Mouse (Mus musculus) layer of hippocampus, adult 11-12 months (tissue): ENCODE measurements around the gene Cdh16.
"Not testable (repeated sequence)": the region's sequence is repeated elsewhere in the genome, so short reads cannot be mapped to it uniquely, and the experiment has no call there.

ENCODE experiments used
- DNase-seq: peaks from one replicate; pipeline ENCODE4 v3.0.0; 2022; ENCODE audit warnings: low spot score

Gene Cdh16

DNA sequence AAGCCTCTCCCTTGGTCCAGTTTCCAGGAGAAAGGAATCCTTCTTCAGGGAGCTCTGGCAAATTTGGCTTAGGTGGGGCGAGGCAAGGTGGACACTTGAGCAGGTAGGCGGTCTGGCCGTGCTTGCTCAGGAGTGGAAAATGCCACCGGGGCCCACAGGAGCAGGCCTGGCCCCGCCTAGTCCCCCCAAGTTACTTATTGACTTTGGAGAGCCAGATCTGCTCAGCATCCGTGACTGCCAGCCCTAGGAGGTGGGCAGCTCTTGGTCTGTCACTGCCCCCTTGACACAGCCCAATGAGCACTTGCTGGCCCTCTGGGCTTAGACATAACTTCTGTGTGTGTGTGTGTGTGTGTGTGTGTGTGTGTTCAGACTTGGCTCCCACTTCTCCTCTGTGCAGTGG, at the start of gene Cdh16:
Cdh16 (minus strand) TSS at position 236 of the 400 bp plus-strand sequence.
- DNase-seq = no peak

DNA sequence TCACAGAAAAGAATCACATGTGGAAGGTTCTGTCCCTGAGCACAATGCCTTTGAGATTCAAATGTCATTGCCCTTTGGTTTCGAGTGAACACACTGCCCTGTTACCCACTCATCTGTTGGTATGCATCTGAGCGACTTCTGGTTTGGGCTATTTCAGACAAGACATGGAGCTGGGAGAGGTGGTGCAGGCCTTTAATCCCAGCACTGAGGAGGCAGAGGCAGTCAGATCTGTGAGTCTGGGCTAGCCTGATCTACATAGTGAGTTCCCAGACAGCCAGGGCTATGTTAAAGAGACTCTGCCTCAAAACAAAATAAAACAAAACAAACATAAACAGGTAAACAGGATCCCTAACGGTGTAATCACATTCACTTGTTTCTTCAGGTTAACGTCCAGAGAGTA, 31.4 kb upstream of the Cdh16 start:
- DNase-seq = no peak

DNA sequence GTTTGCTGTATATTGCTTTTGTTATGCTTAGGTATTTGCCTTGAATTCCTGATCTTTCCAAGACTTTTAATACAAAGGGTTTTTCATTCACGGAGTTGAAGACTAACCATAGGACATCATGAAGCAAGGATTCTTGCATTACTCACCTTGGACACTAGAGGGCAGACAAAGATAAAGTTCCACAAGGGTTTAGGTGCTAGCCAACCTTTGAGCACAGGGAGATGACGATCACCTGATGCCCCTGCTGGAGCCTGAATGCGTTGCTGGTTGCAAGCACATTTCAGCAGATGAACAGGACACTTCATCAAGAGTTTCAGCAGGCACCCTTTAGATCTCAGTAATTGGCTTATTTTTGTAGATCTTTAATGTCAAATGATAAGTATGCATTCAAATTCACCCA, 30.8 kb upstream of the Cdh16 start:
- peak; percentile 91 for DNase-seq

DNA sequence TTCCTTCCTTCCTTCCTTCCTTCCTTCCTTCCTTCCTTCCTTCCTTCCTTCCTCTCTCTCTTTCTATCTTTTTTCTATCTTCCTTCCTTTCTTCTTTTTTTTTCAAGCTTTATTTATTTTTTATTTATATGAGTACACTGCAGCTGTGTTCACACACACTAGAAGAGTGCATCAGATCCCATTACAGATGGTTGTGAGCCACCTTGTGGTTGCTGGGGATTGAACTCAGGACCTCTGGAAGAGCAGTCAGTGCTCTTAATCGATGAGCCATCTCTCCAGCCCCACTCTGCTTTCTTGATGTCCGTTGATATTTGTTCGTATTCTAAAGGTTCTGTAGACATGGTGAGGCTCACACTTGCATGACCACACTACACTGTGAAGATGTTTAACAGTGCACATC, 20.0 kb upstream of the Cdh16 start:
- not testable (repeated sequence) for DNase-seq

DNA sequence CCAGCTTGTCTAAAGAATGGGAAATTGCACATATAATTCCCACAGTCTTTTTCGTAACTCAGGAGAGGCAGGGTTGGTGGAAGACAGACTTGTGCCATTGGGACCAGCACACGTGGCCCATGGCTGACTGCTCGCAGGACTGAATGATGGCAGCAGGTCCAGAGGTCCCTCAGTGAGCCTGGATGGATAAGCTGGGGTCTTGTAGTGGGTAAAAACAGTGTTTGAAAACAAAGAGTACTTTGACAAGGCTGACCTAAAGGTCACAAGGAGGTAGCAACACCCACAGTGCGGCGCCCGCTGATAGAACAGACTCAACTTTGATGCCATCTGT, 18.1 kb upstream of the Cdh16 start:
- DNase-seq = no peak

DNA sequence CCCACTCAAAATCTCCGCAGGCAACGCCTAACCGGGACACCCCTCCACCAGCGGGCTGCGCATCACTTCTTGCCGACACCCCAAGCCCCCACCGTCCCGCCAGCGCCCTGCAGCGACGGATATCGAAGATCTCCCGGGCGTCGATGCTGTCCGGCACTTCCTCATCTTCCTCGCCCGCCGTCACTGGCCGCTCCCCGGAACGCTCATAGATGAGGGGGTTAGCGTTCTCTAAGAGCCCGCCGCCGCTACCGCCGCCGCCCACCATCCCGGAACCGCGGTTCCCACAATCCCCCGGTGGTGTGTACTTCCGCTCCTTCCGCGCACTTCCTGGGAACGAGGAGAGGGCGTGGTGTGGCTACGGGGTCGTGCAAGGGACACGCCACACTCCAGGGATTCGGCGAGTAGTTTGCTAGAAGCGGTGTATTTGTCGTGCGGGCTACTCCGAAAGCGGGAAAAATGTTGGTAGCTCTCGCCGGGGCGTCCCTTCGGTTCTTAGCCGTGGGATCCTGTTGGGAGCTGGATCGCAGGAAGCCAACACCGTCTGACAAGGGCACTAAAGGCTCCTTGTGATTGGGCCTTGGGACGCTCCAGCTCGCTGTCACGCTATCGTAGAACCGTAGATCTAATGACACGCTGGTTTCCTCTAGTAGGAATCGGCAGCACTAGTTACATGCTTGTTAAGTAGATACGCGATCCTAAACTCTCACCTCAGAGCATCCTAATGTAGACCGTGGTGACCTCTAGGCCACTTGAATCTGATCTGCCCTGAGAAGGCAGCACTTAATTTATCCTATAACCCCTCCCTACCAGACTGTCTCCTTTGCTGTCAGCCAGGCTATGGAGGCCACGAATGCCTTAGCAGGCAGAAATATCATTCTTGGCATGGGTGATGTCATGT, 17.5 kb upstream of the Cdh16 start, which contains the start of gene Ciao2b:
Ciao2b (minus strand) TSS at position 540 of the 898 bp plus-strand sequence.
- DNase-seq = peak; percentile 87

DNA sequence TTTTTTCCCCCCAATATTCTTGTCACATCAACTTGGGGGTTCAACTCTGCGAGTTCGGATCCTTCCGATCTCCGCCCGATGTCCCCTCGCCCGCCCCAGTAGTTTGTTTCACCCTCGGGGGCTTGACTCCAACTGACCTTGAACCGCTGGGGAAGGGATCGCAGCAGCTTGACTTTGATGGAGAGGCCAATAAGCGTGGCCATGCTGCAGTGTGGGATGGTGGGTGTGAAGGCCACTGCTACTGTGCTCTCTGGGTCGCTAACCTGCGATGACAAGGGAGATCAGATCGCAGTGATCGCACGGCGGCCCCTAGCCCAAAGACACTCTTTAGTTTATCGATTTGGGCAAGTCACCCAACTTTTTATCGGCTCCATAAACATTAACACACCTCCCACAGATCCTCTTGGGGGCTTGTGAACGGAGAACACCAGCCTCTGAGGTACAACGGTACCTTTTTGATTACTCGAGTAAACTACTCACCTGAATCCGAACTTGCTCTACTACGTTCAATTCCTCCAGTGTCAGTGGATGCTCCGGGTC, 16.7 kb upstream of the Cdh16 start:
- DNase-seq = no peak

DNA sequence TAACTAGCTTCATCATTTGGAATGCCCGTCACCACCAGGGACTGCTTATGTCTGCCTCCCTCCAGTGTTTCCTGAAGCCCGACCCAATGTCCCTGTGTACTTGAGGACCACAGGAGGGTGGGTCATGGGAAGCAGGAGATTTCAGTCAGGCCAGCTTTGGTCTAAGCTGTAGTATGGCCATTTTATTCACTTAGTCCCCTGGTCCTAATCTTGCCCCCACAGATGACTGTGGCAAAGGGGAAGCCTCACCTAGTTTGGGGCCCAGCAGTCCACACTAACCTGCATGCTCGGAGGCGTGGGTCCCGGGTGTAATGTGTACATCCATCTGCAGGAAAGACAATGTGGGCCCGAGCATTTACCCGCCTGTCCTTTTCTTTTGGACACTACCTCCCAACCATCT, 16.0 kb upstream of the Cdh16 start:
- DNase-seq = no peak

DNA sequence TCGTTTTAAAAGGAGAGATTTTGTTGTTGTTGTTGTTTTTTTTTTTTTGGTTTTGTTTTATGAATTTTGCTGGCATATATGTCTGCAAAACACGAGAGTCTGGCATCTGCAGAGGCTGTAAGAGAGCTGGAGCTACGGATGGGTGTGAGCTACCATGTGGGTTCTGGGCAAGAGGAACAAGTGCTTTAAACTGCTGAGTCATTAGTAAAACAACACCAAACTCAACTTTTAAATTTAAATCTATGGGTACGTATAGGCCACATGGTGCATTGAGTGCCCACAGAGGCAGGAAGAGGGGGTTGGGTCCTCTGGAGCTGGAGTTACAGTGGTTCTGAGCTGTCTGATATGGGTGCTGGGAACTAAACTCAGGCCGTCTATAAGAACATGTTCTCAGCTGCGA, 13.8 kb upstream of the Cdh16 start:
- no peak for DNase-seq

DNA sequence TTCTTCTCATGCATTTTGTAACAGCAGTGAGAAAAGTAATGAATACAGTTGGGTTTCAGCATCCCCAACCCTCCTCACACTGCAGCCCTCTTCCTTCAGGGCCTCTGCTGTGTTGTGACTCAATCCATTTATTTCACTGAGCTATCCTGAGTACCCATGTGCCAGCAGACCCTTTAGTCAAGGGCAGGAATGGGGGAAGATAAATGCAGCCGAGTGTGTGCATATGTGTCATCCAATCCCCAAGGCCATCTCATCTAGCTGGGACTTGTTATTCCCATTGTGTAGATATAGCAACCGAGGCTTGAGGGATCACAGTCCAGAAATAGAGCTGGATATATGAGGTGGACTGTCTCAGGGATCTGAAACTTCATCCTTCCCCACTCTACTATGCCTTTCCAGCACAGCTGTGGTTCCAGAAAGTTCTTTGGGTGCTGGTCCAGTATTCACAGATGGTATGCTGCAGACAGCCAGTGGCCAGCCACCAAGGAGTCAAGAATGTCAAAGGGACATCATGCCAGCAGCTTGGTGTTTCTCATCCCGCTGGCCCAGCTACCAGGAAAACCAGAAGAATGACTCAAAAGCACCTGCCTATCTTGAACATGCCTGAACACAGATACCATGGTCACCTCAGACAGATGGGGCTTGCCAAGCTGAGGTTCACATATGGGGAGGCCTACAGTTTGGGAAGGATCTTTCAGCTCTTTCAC, 11.0 kb upstream of the Cdh16 start:
- no peak for DNase-seq

DNA sequence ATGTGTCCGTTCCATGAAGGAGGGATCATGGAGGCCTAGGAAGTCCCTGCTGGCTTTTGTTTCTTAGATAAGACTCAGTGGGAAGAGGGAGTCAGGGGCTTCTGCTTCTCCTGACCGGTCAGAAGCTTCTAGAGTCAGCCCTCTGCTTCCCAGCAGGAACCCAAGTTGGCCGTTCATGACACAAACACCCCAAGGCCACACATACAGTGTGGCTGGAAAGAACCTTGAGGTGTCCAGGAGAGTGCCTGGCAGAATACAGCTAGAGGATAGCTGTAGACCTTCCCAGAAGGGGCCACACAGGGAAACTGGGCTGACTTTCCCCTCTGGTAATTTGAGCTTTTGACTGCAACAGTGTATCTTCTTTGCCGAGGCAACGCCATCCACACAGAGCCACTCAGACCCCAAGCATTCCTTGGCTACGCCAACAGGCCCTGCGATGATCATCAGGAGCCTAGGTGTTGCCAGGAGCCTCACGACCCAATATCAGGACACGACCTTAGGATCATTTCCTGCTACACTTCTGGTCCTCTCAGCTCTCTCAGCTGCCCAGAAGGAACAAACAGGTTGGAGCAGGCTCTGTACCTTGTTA, 9.1 kb upstream of the Cdh16 start:
- DNase-seq = no peak

DNA sequence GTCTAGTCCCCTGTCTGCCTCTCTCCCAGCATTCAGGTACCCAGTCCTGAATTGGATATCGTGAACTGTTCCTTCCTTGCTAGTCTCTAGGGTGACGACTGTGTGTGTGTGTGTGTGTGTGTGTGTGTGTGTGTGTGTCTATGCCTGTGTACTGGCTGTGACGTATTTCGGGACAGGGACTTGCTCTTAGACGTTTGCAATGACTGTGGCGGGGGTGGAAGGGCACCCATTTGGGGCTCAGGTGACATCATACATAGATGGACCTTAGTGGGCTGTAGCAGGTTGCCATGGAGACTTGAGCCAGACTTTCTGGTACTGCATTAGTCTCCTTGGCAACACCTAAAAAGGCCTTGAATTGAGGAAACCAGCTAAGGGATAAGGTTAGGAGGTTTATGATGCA, 8.3 kb upstream of the Cdh16 start:
- peak; percentile 33 for DNase-seq

DNA sequence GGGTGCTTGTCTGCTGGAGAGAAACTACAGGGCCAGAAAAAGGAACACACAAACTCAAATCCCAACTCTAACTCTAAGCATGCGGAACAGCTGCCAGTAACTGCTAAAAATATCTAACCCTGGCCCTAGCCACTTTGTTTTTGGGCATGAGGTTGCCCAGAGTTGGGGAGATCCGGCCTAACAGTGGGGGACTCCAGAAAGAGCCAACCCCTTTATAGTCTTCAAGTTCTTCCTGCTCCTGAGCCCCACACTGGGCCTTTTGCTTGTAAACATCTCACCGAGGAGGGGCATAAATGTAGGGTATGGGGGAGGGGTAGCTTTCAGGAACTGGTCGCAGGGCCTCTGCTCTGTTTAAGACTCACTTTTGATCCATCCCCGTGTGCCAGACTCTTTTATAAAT, 7.8 kb upstream of the Cdh16 start:
- no peak for DNase-seq

DNA sequence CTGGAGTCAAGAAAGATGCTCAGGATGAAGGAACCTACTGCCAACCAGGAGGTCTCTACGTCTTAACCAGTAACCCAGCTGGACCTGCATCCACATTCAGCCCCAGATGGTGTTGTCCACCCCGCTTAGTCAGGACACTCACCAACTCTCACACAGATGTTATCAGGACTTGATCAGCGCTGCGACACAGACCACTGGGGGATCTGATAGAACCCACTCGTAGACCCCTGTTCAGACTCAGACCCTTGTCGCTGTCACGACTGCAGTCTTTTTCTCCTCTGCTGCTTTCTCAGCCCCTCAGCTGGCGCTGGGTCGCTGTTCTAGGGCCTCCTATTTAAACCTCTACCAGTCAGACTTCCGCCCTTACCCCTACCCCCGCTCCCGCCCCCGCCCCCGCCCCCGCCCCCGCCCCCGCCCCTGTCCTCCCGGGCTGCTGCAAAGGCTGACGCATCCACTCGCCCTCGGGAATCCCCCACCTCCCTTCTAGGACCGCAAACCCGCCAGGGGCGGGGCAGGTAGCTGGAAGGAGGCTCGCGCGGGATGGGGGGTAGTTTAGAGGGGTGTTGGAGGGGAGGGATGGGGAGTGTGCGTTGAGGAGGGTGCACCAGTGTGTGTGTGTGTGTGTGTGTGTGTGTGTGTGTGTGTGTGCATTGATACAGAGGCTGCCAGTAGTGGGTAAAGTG, 6.9 kb upstream of the Cdh16 start, which contains the start of gene Rrad:
Rrad (minus strand) TSS at position 347 of the 683 bp plus-strand sequence.
- no peak for DNase-seq

DNA sequence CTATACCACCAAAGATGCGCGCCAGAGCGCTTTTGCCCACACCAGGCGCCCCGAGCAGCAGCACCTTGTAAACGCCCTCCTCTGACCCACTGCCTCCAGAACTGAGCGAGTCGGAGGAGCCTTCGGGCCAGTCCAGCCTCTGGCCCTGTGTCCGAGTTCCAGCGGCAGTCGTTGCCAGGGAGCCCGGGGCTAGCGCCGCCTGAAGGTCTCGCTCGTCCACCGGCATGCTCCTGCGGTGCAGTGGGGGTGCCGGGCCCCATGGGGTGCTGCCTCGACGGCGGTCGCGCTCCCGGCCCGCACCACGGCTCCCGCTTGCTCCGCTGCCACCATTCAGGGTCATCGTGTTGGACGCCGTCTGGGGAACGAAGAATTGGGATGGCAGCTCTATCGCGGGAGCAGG, 6.4 kb upstream of the Cdh16 start:
- DNase-seq = no peak

DNA sequence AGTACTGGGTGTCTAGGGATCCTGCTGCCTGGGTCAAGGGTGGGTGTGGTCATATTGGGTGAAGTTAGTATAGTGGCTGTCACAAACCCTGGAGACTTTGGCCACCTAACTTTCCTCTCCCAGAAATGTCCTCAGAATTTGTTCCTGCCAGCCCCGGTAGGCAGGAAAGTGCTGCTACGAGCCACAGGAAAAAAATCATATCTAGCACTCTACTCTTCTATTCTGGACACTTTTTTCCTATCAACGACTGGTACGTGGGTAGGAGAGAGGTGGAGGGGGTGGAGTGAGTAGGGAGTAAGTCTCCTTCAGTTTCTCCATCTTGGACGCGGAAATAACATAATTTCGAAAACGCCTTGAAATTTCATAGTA, 5.9 kb upstream of the Cdh16 start:
- no peak for DNase-seq

DNA sequence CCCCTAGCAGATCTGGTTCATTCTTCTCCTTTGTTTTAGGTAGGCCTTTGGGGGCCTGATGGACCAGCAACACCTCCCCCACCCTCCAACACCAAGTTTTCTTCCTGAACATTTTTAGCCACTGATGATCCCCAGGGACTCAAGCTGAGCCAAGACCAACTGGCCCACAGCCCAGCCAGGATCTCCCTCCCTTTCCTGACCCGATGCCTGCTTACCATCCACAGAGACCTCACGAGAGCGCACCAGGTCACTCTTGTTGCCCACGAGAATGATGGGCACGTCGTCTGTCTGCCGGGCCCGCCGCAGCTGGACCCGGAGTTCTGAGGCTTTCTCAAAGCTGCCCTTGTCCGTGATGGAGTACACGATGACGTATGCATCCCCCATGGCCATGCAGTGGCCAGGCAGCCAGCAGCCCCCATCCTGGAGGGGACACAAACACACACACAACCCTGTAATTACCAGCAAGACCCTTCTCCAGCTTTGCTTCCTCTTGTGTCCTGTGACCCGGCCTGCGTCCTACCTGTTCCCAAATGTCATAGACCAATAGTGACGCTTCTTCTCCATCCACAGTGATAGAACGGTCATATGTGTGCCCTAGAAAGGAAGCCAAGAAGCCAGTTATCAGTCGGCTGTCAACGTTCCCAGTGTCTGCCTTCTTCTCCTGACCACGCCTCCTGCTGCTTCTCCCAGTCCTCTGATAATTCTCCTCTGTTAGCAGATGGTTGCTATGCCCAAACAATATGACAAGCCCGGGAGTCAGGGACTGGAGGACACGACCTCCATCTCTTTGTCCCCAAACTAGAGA, 5.3 kb upstream of the Cdh16 start:
- DNase-seq = no peak

DNA sequence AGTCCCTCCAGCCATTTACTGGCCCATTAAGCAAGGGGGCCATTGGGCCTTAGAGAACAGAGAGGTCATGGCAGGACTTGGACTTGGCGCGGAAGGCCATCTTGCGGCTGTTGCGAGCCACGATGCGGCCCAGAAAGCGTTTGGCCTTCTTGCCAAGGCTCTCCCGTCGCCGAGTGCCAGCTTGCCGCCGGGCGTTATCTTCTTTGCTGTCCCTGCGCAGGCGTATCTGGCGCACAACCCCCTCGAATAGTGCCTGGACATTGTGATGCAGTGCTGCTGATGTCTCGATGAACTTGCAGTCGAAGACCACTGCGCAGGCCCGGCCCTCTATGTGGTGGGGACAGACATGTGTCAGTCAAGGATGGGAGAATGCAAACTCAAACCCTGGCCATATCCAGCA, 4.2 kb upstream of the Cdh16 start:
- DNase-seq = no peak

DNA sequence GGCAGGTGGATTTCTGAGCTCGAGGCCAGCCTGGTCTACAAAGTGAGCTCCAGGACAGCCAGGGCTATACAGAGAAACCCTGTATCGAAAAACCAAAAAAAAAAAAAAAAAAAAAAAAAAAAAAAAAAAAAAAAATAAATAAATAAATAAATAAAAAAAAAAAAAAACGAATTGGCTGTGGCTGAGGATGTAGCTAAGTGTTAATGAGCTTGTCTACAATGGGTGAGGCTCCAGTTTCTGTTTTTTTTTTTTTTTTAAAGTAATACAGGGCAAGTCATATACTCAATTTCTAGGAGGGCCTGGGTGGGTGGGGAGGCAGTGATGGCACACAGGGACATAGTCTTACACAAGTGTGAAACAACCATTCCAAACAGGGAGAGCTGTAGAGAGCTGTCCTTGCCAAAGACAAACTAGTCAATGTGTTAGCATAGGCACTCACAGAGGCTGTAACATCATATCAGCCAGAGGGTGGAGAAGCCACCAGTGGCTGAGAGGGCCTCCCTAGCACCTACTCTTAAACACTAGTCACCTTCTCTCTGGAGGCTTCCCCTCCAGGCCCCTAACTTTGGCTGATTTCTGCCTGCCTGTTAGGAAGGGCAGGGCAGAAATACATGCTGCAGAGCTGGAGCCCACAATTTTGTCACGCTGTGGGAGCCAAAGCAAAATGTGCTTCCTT, 3.0 kb upstream of the Cdh16 start:
- no peak for DNase-seq

DNA sequence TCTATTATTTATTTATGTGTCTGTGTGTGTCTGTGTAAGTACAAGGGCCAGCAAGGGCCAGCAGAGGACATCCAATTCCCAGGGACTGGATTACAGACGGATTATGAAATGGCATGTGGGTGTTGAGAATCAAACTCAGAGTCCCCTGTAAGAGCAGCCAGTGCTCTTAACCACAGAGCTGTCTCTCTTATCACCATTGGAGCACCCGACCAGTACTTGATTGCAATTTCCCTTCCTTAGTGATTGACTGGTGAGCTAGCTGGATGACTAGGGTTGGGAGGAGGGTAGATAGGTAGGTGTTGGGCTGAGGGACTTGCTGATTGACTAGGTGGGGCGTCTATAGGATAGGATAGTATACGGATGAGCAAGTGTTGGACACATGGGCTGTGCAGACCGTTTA, 3.4 kb downstream of the Cdh16 start:
- DNase-seq = no peak

DNA sequence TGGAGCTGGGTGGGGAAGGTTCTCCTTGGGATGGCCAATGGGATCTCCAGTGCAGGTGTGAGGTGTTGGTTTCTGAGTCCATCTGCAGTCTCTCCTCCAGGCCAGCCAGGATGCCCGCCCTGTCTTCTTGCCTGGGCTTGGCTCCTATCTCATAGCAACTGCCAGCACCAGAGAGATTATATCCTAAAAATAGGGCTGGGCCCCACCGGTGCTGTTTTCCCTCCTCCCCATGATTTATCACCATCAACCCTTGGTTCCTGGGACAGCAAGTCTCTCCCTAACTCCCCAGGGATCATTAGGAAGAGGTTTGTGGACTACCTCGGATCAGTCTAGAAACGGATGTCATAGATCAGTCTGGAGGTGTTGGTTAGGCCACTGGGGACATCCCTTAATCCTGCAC, 11.1 kb downstream of the Cdh16 start:
- DNase-seq = no peak
